Mouse (Mus musculus) adrenal gland, adult (tissue): ENCODE results near the gene 2310011J03Rik.

Experiments
- DNase-seq, 2 experiments: peaks; one replicate each; pipeline ENCODE4 v3.0.0; 2022 to 2023; ENCODE audit warnings: low spot score in 1 of 2; ENCODE audit not compliant: inconsistent age in 2 of 2

Gene 2310011J03Rik

DNA sequence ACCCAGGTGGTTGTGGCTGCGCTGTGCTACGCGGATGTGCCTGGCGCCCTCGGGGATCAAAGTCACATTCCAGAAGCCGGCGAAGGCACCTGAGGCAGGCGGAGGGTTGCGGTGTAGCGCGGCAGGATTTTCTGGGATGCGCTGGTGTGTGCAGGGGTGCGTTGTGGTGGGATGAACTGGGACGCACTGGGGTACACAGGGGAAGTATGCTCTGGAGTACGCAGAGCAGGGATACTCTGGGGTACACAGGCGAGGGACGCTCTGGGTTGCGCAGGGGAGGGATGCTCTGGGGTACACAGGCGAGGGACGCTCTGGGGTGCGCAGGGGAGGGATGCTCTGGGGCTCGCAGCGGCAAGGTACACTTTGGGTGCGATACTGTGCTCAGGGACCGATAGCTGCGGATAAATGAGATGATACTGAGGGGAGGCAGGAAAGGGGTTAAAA, 22.0 kb upstream of the 2310011J03Rik start:
- peak in 1 of 2 experiments; percentile 11 for DNase-seq

DNA sequence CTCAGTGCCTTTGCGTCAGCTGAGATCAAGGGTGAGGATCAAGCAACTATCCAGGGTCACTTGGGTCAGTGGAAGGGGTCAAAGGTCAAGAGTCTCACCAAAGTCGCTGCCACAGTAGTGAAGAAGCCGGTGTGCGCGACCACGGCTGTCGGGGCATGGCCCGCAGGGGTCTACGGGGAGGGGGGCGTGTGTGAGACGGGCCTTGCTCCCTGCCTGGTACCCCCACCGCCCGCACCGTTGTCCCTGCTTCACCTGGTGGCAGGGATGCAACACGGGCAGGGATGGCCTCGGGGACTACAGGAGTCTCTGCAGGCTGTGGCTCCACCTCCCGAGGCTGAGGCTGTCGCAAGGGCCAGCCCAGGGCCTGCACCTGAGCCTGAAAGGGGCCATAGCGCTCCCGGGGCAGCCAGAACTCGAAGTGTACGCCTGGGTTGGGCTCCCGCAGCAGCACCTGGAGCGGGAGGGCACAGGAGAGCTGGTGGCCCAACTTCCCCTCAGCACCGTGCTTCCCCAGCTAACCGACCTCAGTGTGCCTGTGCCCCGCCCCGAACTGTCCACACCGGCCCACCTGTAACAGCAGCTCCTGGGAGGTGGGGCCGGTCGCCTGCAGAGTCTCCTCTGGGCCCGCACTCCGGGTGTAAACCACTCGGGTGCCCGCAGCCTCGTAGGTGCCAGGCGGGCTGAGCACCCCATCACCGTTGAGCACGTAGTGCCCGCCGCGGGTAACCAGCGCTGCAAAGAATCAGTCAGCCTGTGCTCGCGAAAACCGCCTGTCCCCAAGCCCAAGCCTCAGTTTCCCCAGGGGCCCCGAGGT, 21.4 kb upstream of the 2310011J03Rik start:
- no peak for DNase-seq

DNA sequence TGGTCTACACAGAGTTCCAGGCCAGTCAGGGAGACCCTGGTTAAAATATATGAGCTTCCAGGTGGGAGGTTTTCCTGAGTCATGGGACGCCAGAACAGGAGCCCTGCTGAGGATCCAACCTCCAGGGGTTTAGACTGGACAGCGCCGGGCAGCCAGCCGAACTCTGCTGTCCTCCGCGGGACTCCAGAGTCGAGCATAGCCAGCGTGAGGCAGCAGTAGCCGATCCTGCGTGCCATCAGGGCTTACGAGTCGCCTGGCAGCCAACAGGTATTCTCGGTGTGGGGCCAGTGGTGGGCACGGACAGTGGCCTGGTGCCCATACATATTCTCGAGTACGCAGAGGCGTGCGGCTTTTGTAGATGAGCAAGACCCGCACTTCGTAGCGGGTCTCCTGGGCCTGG, 20.7 kb upstream of the 2310011J03Rik start:
- DNase-seq: no peak

DNA sequence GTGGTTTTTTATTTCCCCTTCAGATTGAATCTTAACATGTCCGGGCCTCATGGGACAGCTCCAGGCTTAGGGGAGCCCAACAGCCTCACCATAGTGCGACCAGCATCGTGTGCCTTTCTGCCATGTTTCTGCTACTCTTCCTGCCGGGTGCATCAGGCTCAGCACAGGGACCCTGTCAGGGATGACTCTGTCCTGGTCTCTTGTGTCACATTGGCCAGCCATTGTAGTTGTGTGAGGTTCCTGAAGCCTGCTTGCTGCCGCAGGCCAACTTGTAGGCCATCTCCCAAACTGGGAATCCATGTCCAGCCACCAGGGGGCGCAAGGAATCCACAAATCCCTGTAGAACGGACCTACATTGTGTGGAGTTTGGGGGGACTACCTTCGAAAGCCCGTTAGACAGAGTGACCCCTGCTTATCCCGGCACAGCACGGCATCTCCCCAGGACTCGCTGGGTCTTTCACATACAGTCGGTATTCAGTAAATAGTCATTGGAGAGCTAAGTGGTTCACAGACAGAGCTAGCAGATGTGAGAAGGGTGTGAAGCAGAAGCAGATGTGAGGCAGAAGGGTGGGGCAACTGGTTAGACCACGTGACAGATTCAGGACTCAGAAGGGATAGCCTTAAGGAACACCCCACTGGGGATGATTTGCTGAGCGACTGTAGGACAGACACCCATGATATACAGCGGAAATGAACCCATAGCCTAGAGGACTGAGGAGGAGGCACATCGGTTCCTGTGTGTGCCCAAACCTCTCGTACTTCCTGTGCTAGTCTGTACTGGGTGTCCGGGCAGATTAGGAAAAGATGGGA, 19.8 kb upstream of the 2310011J03Rik start:
- peak; percentile 74 to 94 for DNase-seq

DNA sequence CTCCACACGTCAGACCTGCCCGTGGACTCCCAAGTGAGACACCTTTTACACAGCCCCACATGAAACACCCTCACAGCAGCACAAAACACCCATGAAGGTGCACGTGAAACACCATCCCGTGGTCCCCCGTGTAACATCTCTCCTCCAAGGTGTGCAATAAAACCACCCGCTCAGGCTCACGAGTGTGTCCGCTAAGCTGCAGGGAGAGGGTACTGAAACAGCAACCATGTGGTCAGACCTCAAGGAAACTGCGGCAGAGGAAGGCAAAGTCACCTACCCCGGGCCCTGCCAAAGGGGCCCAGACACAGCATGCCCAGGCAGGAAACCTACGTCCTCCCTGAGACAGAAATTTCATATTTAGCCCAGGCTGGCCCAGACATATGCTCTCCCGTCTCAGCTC, 15.9 kb upstream of the 2310011J03Rik start:
- DNase-seq: no peak

DNA sequence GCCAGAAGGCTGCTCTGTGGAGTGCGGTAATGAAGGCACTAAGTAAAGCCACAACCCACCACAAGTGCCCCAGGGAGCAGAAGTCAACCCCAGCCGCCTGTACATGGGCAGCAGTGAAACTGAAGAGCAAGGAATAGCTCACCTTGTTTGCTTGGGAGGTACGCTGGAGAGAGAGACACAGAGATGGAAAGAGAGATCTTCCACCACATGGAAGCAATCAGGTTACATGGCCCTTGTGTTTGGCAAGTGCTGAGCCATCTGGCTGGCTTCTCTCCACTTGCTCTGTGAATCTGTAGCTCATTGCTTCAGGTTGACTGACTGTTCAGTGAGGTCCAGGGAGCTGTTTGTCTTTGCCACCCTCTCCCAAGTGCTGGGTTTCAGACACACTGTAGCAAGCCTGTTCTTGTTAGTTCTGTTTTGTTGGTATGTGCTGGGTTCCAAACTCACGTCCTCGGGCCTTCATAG, 12.2 kb upstream of the 2310011J03Rik start:
- no peak for DNase-seq

DNA sequence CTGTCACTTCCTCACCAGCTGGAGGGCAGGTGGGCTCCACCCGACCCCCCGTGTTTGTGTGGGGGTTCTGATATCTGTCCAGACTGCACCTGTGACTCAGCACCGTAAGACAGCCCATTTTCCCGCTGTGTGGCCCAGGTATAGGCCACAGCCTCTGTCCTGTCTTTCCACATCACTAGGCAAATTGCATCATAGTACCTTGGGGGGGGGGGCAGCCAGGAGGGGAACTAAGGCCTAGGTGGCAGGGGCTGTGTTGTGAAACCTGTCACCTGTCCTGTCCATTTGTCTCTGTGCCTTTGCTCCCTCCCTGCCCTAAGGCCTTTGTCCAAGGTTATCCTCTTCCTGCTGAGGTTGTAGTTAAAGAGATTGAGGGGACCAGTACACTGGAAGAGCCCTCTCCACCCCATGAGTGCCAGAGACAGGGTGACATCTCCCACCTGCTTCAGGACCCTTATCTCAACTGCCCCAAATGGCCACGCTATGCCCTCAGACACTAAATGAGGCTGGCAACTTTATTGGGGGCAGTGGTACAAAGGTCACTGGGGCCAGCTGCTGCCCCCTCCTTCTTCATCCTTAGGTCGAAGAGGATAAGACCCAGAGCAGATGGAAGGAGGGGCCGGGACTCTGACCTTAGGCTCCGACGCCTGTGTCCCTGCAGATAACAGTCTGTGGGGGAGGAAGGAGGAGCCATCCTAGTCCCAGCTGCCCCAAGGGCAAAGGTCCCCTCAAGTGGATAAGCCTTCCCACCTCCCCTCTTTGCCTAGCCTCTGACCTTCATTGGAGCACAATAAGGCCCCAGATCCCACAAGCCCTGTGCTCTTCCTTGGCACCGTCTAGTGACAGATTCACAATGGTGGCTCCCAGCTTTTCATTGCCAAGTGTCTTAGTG, 11.5 kb upstream of the 2310011J03Rik start:
- DNase-seq: no peak

DNA sequence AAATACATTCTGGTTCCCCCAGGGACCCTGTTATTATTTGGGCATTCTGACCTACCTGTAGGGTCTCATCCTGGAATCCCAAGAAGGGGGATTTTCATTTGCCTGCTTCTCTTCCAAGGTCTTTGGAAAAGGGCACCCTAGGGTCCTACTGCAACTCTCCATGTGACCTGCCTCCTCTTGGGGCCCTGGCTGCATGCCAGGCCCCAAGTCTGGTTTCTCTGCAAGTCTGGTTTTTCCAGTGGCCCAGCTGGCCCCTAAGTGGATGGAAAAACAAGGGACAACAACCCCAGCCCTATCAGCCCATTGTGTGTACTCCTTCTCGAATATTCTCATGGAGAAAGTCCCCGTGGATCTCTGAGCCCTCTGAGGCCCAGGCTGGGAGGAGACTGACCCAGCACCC, 10.6 kb upstream of the 2310011J03Rik start:
- no peak for DNase-seq

DNA sequence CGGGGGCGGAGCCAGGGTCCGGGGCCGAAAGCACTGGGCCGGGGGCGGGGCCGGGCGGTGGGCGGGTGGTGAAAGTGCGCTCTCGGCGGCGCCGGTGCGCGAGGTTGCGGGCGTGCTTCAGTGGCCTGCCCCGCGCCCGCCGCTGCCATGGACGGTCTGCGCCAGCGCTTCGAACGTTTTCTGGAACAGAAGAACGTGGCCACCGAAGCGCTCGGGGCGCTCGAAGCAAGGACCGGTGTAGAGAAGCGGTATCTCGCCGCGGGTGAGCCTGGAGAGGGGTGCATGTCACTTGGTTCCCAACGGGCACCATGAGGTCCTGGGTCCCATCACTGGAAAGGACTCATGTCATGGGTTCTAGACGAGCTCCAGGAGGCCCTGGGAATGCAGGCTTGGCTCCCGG, 9.7 kb upstream of the 2310011J03Rik start:
- DNase-seq: no peak

DNA sequence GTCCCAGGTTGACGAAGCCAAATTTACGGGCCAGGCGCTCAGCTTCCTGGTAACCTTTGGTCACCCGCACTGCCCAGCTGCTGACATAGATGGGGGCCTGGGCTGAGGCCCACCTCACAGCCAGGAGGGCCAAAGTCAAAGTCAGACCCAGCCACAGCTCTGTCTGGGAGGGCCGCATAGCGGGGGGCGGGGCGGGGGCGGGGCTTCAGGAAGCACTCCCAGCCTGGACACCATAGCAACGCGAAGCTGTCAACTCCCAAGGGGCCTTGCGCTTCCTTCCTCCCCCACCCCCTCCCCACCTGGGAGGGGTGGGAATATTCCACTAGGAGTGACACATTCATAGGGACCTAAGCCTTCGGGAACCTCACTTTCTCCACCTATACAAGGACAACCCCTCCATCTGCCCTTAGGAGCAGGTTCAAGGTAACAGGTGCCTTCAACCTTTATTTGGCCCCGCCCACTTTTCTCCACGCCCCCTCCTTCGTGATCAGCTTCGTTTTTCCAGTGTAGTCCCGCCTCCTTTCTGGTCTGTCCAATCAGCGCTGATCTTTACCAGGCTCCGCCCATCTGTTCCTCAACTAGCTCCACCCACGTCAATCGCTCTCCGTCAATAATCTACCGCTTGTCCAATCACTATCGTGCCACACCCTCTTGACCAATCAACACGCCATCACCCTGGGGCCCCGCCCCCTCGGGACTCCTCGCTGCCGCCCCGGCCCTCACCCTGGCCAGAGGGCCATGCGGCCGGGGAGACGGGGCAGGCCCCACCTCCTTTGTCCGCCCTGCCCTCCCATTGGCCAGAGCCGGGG, 9.1 kb upstream of the 2310011J03Rik start, which contains the start of the genes Pcsk4 and Reep6:
Pcsk4 (minus strand) TSS at position 226 of the 809 bp plus-strand sequence.
Reep6 (plus strand) TSS at position 681 of the 809 bp plus-strand sequence.
- peak; percentile 98 to 99 for DNase-seq

DNA sequence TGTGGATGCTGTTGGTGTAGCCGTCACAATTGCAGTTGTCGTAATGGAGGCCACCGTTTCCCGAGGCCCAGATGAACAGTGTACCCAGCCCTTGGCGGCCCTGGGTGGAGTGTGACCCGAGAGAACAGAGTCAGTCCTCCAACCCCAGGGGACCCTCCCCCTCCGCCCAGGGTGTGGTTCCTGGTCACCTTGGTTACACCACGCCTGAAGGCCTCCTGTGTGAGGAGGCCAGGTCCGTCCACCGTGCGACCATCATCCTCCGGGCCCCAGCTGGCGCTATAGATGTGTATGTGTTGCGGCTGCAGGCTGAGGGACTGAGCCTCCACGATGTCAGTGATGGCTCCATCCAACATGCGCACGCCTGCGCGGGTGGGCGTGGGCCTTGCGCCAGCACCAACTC, 4.7 kb upstream of the 2310011J03Rik start:
- DNase-seq: peak in 1 of 2 experiments; percentile 45

DNA sequence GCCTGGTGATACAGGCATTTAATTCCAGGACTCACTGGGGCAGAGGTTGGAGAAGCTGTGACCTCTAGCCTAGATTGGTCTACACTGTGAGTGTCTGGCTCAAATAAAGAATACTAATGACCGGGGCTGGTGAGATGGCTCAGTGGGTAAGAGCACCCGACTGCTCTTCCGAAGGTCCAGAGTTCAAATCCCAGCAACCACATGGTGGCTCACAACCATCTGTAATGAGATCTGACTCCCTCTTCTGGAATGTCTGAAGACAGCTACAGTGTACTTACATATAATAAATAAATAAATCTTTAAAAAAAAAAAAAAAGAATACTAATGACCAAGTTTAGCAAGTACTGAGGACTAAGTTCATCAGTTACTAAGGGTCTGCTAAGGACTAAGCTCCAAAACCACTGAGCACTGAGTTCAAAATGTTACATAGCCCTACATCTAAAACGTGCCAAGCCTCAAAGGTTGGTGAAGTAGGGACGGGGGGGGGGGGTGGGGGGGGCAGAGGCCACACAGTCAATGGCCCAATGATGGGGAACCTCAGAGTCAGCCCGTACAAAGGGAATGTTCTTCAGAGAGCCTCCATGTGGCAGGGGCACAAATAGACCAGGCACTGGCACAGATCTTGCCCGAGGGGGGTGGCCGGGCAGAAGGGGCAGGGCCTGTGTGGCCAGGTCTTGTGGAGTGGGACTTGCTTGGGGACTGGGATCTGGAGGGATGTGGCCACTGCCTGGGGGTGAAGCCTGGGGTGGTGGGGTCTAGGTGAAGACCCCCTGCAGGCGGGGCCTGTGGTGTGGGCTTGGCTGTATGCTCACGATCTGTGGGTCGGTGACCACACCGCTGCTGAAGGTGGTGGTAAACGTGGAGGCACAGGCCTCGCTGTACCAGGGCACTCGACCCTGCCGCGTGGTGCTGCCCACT, 4.0 kb upstream of the 2310011J03Rik start:
- peak in 1 of 2 experiments; percentile 43 for DNase-seq

DNA sequence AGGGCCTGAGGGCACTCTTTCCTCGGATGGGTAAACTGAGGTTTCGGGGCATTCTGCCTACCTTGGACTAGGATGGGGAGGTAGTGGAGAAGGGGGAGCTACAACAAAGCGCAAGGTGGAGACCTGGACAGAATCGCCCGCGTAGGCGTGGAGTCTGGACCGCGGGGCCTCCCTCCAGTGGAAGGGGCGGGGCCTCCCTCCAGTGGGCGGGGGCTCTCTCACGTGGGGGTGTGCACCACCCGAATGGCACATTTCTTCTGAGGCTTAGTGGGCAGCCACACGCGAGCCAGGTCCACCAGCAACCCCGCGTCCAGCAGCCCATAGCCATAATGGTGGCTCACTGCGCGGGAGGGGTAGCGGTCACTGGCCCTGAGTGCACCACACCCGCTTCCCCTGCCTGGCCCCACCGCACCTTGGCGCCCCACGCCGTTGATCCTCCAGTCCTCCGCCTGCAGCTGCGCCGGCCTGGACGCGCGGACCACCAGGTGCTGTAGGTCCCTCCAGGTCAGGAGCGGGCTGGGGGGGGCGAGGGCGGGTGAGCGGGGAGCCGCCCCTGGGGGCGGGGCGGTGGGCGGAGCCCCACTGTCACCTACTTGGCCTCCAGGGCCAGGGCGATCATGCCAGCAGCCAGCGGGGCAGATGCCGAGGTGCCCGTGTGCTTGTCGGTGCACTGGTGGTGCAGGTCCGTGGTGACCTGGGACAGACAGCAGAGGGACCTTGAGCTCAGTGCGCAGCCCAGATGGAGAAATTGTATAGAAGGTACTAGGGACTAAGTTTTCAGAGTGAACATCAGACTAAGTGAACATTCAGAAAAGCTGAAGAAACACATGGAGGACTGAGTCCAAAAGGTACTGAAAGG, 3.2 kb upstream of the 2310011J03Rik start:
- peak; percentile 89 to 95 for DNase-seq

DNA sequence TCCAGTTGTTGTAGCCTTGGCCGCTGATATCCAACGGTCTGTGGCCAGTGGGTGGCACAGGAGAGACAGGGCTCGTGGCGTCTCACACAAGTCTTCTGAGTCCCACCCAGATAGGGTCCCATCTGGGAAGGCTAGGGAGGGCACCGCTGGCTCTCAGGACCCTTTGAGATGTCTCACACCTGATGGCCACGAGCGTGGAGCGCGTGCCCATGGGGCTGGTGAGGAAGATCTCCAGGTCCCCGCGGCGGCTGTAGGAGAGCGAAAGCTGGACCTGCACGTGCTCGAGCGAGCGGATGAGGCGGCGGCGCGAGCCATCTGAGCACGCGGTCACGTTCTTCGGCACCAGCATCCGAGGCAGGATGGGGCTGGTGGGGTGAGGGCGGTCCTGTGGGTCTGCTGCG, 2.5 kb upstream of the 2310011J03Rik start:
- DNase-seq: peak; percentile 71 to 86

DNA sequence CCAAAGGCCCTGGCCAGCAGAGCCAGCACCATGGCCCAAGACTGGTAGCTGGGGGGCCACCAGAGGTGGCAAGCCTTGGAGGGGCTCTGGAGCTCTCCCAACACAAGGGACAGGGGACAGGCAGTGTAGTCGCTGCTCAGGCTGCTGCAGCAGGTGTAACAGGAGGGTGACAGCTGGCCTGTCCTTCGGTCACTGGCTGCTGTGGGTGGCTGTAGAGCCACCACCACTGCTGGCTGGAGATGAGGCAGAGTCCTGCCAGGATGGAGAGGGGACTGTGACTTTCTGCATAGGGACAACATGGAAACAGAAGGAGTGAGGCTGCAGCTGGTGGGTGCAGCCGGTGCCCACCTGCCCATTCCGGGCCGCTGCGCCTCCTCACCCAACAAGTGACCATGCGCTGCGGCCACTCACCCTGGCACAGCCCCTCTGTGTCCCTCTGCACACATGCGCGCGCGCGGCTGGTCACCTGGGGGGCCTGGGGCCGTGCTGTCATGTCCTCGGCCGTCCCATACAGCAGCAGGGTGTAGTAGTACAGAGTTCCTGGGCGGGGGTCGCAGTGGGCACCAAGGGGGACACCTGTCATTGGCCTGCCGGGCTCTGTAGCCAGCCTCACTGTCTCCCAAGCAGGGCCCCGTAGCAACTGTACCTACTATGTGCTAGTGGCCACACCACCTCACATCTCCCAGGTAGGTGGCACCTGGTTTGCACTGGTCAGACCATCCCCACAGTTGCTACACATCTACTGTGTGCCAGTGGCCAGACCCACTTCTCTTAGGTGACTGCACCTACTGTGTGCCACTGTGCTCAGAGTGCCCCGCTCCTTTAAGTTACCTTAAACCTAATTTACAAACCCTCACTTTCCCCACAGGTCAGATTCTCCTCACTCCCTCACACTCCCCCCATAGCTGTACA, 1.6 kb upstream of the 2310011J03Rik start:
- DNase-seq: no peak

DNA sequence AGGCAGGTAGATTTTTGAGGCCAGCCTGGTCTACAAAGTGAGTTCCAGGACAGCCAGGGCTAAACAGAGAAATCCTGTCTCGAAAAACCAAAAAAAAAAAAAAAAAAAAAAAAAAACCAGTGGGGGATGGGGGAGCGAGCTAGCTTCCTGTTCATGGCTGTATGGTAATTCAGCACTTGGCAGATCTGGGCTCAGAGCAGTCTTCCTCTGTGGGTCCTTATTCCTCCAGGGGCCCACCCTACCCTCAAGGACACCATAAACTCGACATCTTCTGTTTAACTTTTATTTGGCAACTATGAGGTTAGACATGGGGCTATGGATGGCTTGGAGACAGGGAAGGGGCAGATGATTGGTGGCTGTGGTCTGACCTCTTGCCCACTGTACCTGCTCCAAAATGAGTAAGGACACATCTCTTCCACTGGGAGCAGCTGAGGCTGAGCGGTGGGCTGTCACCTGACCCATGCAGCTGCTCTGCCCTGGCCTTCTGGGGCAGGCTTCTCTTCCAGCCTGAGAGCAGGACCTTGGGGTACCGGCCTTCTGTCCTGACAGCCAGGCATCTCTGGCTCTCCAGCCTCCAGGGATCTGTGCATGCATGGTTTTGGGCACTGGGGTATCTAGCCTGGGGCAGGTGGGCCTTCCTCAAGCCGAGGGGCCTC, 805 bp upstream of the 2310011J03Rik start:
- peak in 1 of 2 experiments; percentile 45 for DNase-seq
